Mouse (Mus musculus): Measurements from ENCODE around the gene Clk4. TPM values are rescaled to one million over a fixed set of nuclear protein-coding genes. Genes with fewer than 3 reads are reported as not detected.

Clk4 gene
- polyA plus RNA-seq, 1 experiment from 2014 or later: 140 TPM

GRCm38 (mm10) chr11:51326908-51327307 lies 65.4 kb downstream of the Clk4 start:
- no peak overlapping the region for H3K4me2 ChIP-seq (ENCODE audit: low read depth)
- no peaks in the 10 kb centered on the region for H3K9me3 ChIP-seq (ENCODE audit: control insufficient read depth, low read length)
- H3K27ac ChIP-seq (ENCODE audit: low read depth, low read length): no peak overlapping the region
- H3K4me1 ChIP-seq (ENCODE audit: control insufficient read depth, insufficient read depth, low read length): no peaks in the 10 kb centered on the region
- DNase-seq (ENCODE audit: low spot score) (no peak), ATAC-seq (ENCODE audit: insufficient read depth, low FRiP score, low TSS enrichment) (no peak)
- WGBS: 76% methylated on average over 6 of the region's 6 CpGs
- no peaks in the 10 kb centered on the region for H3K27me3 ChIP-seq (ENCODE audit: control insufficient read depth, insufficient read depth, low read length)
- no peak overlapping the region for H3K9ac ChIP-seq (ENCODE audit: low read length)
- no peak overlapping the region for H3K4me3 ChIP-seq (ENCODE audit: low read depth, low read length)
- H3K36me3 ChIP-seq (ENCODE audit: control insufficient read depth, insufficient read depth, low read length): no peaks in the 10 kb centered on the region

GRCm38 (mm10) chr11:51328387-51328942 lies 66.9 kb downstream of the Clk4 start:
- 89% methylated on average over 12 of the region's 12 CpGs for WGBS
- no peak overlapping the region for H3K4me3 ChIP-seq (ENCODE audit: low read depth, low read length)
- H3K27ac ChIP-seq (ENCODE audit: low read depth, low read length): no peak overlapping the region
- H3K4me2 ChIP-seq (ENCODE audit: low read depth): no peak overlapping the region
- no peaks in the 10 kb centered on the region for H3K9me3 ChIP-seq (ENCODE audit: control insufficient read depth, low read length)
- no peaks in the 10 kb centered on the region for H3K27me3 ChIP-seq (ENCODE audit: control insufficient read depth, insufficient read depth, low read length)
- H3K36me3 ChIP-seq (ENCODE audit: control insufficient read depth, insufficient read depth, low read length): no peaks in the 10 kb centered on the region
- H3K4me1 ChIP-seq (ENCODE audit: control insufficient read depth, insufficient read depth, low read length): no peaks in the 10 kb centered on the region
- DNase-seq (ENCODE audit: low spot score) (no peak), ATAC-seq (ENCODE audit: insufficient read depth, low FRiP score, low TSS enrichment) (no peak)
- H3K9ac ChIP-seq (ENCODE audit: low read length): no peak overlapping the region

- no peak overlapping the region for H3K4me2 ChIP-seq (ENCODE audit: low read depth)
These were observed 68.5 kb downstream of the Clk4 start for GRCm38 (mm10) chr11:51329837-51330714.

More at GRCm38 (mm10) chr11:51329837-51330714, 68.5 kb downstream of the Clk4 start:
- H3K27ac ChIP-seq (ENCODE audit: low read depth, low read length): no peak overlapping the region
- no peaks in the 10 kb centered on the region for H3K27me3 ChIP-seq (ENCODE audit: control insufficient read depth, insufficient read depth, low read length)
- no peak for ATAC-seq (ENCODE audit: insufficient read depth, low FRiP score, low TSS enrichment)
- no peak overlapping the region for H3K4me3 ChIP-seq (ENCODE audit: low read depth, low read length)
- H3K36me3 ChIP-seq (ENCODE audit: control insufficient read depth, insufficient read depth, low read length): no peaks in the 10 kb centered on the region
- H3K4me1 ChIP-seq (ENCODE audit: control insufficient read depth, insufficient read depth, low read length): no peaks in the 10 kb centered on the region
- WGBS: 74% methylated on average over 11 of the region's 11 CpGs
- no peak overlapping the region for H3K9ac ChIP-seq (ENCODE audit: low read length)
- H3K9me3 ChIP-seq (ENCODE audit: control insufficient read depth, low read length): no peaks in the 10 kb centered on the region
- DNase-seq (ENCODE audit: low spot score): no peak

Other genes starting within 250 kb of the Clk4 start
- not detected in 2 replicates for gene Olfr54, start 247.5 kb upstream of the Clk4 start, polyA plus RNA-seq (2014; fragmentation: Nextera tagmentation; extraction: Ambion mirVana)
- gene Olfr1375, start 213.6 kb upstream of the Clk4 start, polyA plus RNA-seq (2014; fragmentation: Nextera tagmentation; extraction: Ambion mirVana): not detected in 2 replicates
- 8.6 and 9.9 TPM in 2 replicates for gene Zfp354a, start 202.5 kb upstream of the Clk4 start, polyA plus RNA-seq (2014; fragmentation: Nextera tagmentation; extraction: Ambion mirVana)
- not detected in 2 replicates for gene Gm12569, start 41.3 kb upstream of the Clk4 start, polyA plus RNA-seq (2014; fragmentation: Nextera tagmentation; extraction: Ambion mirVana)
- gene BC049762, start 1.3 kb downstream of the Clk4 start, polyA plus RNA-seq (2014; fragmentation: Nextera tagmentation; extraction: Ambion mirVana): 0.45 and 1.4 TPM in 2 replicates
- gene Col23a1, start 28.2 kb downstream of the Clk4 start, polyA plus RNA-seq (2014; fragmentation: Nextera tagmentation; extraction: Ambion mirVana): 9.7 and 10.9 TPM in 2 replicates